Mouse (Mus musculus) forebrain, embryonic 15.5 days (tissue): ENCODE data around the gene Lrrc56. TPM values are rescaled to one million over a fixed set of nuclear protein-coding genes. Genes with fewer than 3 reads are reported as not detected.

Source experiments
- ATAC-seq: fragments of 200-750 bp; cut with Nextera tagmentation; replicated peaks from 2 replicates; pipeline ENCODE4 v1.8.0; 2017; ENCODE audit warnings: mild to moderate bottlenecking, moderate TSS enrichment, moderate library complexity
- H3K27ac ChIP-seq: fragments of 300-500 bp; sonication (generic); replicated peaks from 2 replicates; pipeline ENCODE4 v1.5.1; 2015; ENCODE audit warnings: mild to moderate bottlenecking, inconsistent platforms
- H3K27me3 ChIP-seq: fragments of 300-500 bp; sonication (generic); 2 replicates; pipeline ENCODE4 v1.6.1; 2015; ENCODE audit warnings: inconsistent platforms
- H3K36me3 ChIP-seq: fragments of 300-500 bp; sonication (generic); 2 replicates; pipeline ENCODE4 v1.6.1; 2015; ENCODE audit warnings: mild to moderate bottlenecking, inconsistent platforms
- H3K4me1 ChIP-seq: fragments of 300-500 bp; sonication (generic); 2 replicates; pipeline ENCODE4 v1.6.1; 2015; ENCODE audit warnings: inconsistent platforms
- H3K4me2 ChIP-seq: fragments of 300-500 bp; sonication (generic); replicated peaks from 2 replicates; pipeline ENCODE4 v1.6.1; 2015; ENCODE audit warnings: mild to moderate bottlenecking, inconsistent platforms
- H3K4me3 ChIP-seq: fragments of 300-500 bp; sonication (generic); 2 replicates; pipeline ENCODE4 v1.5.1; 2015; ENCODE audit warnings: mild to moderate bottlenecking, inconsistent platforms
- H3K9ac ChIP-seq: fragments of 300-500 bp; sonication (generic); replicated peaks from 2 replicates; pipeline ENCODE4 v1.6.1; 2015; ENCODE audit warnings: mild to moderate bottlenecking, inconsistent platforms
- H3K9me3 ChIP-seq: fragments of 300-500 bp; sonication (generic); 2 replicates; pipeline ENCODE4 v1.6.1; 2016; ENCODE audit warnings: inconsistent platforms
- WGBS: fragments of 180-500 bp; shearing (Covaris S2); methylation state at CpG from one replicate; pipeline ENCODE4 v1.1.7; 2015; ENCODE audit warnings: mixed read lengths; 5-methylcytosine and 5-hydroxymethylcytosine counted together
- polyA plus RNA-seq: library from polyadenylated mRNA; unstranded; fragments of >200 nt; fragmentation: Nextera tagmentation; extraction: Ambion mirVana; gene quantifications from 2 replicates; pipeline ENCODE4 v1.2.1, GENCODE M21; 2015

Gene Lrrc56
- polyA plus RNA-seq, 1 experiment from 2014 or later, result 12.7 TPM

DNA sequence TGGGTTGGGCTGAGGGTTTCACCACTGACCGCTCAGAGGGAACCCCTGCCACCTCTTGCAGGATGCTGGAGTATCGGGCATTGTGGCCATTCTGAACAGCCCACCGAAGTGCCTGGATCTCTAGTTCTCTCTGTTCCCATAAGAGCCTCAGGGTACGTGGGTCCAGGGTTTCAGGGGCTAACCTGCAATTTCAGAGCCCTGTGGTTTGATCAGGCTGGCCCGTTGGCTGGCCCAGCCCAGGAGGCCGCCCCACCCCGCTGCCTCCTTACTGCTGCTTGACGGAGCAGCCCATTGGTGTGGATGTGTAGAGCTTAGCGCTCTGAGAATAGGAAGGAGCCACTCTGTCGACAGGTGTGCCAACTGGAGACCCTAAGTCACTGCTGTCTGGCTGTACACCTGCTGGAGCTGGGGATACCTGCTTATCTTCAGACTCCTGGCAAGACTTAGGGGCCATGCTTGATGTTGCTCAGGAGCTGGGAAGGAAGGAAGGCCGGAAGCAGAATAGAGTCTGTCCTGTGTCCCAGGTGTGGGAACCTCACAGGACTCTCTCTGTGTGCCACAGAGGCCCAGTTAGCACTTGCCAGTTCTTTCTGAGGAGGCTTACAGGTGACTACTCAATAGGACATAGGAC, 19.8 kb downstream of the Lrrc56 start, which contains the start of gene Lmntd2:
Gene Lmntd2 (minus strand): TSS at position 476 of the 631 bp plus-strand sequence.
- Histone ChIP-seq H3K4me3 (peak within 1 kb of the TSS; percentile 87), H3K4me2 (peak within 1 kb of the TSS; percentile 97), H3K36me3 (no peaks in the 10 kb centered on the region; the same call in 1 of the 2 replicates), H3K9me3 (no peaks in the 10 kb centered on the region), H3K4me1 (peaks cover 19% of the 10 kb centered on the region), H3K27ac (peak within 1 kb of the TSS; percentile 72), H3K9ac (peak within 1 kb of the TSS; percentile 68), H3K27me3 (no peaks in the 10 kb centered on the region)
- ATAC-seq, result no peak
- whole genome bisulfite sequencing, result 96% methylated on average over 11 of the region's 11 CpGs

DNA sequence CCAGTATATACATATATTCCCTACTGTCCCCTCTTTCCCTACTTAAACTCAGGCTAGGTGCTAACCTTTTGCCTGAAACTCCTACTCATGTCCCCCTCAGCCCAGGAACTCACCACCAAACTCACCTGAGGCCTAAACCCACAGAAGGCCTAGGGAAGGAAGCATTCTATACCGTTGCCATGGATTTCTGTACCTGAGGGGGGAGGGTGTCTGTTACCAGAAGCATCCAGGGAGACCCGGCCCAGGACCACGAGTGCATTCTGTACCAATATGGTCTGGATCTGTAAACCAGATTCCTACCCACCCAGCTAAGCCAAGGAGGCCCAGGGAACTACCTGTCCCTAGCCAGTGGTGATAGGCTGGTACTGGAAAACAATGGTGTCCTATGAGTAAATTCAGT, 20.4 kb downstream of the Lrrc56 start:
- Histone ChIP-seq H3K27me3 (no peaks in the 10 kb centered on the region), H3K27ac (no peak overlapping the region; the same call in 1 of the 2 replicates), H3K4me1 (peaks cover 19% of the 10 kb centered on the region), H3K4me3 (no peak overlapping the region), H3K4me2 (no peak overlapping the region), H3K9ac (no peak overlapping the region), H3K36me3 (no peaks in the 10 kb centered on the region; the same call in 1 of the 2 replicates), H3K9me3 (no peaks in the 10 kb centered on the region)
- 66% methylated on average over 3 of the region's 3 CpGs for WGBS
- ATAC-seq, result no peak

DNA sequence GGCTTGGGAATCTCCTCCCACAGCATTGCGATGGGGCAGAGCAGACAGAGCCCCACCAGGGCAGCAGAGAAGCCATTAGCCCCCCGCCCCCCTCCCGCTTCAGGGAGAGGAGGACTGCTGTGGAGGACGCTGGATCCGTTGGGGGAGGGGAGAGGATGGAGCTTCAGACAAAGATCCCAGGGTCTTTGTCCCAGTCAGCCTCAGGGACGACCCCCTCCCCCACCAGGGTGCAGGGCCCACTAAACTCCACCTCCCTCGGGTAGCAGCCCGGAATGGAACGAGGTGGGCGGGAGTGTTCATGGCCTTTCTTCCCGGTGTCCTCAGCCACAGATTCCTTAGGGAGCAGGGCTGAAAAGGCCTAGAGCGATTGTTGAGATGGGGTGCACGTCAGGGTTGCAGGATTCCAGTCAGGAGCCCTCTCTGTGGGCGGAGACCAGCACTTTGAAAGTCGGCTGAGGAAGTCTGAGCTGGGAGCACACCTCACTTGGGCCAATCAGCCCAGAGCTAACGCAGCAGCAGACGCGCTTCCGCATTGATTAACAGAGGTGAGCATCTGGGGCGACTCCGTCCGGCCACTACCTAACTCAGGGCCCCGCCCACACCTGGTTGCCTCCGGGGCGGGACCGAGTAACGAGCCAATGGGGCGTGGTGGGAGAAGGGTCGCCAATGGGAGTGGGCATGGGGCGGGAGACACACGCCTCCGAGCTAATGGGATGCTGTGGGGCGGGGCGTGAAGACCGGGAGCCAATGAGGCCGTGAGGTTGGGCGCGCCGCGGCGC, 21.3 kb downstream of the Lrrc56 start, which contains the start of gene Rassf7:
Gene Rassf7 (plus strand): TSS at position 760 of the 779 bp plus-strand sequence.
- H3K4me2 ChIP-seq, result peak within 1 kb of the TSS; percentile 97
- peak within 1 kb of the TSS; percentile 68 for H3K9ac ChIP-seq
- H3K27me3 ChIP-seq, result no peaks in the 10 kb centered on the region
- ATAC-seq, result peak; percentile 96
- H3K4me1 ChIP-seq, result peaks cover 19% of the 10 kb centered on the region
- WGBS, result under 1% methylated on average over 41 of the region's 41 CpGs
- H3K9me3 ChIP-seq, result no peaks in the 10 kb centered on the region
- H3K4me3 ChIP-seq, result peak within 1 kb of the TSS; percentile 87
- peak within 1 kb of the TSS; percentile 72 for H3K27ac ChIP-seq
- no peaks in the 10 kb centered on the region; the same call in 1 of the 2 replicates for H3K36me3 ChIP-seq

DNA sequence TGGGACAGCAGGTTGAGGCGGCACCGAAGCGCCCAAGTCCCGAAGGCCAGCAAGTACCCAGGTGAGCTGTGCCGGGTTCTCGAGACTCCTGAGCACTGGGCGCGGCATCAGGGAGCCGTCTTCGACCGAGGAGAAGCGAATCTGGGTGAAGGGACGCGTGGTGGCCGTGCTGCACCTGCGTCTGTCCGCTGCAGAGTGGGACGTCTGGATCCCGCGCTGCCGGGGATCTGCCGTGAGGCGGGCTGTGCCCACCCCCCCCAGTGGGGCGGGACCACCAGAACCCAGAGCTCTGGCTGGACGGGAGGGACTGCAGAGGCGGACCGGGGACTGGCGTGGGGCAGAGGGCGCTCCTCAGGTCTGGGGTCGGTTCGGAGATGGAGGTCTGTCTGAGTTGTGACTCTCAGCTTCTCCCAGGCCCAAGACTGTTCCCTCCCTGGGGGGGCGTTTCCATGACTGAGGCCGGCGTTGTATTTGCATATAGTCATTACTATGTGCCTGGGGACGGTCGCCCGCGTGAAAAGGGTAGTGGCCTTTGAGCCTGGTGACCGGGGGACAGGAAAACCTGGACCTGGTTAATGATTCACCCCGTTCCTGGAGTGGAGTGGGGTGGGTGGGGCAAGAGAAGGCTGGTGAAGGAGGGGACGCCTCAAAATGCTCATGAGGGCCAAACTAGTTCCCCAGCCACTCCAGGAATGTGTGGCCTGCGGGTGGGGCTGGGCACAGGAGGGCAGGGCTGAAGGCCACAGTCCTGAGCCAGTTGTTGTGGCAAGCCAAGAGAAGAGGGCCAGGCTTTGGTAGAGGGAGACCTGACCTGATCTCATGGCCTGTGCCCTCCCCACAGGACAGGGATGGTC, 22.1 kb downstream of the Lrrc56 start:
- Histone ChIP-seq H3K4me1 (peaks cover 24% of the 10 kb centered on the region), H3K36me3 (no peaks in the 10 kb centered on the region; the same call in 1 of the 2 replicates), H3K27ac (peak overlapping the region; percentile 72), H3K4me2 (peak overlapping the region; percentile 97), H3K9me3 (no peaks in the 10 kb centered on the region), H3K4me3 (peak overlapping the region; percentile 87), H3K9ac (peak overlapping the region; percentile 68), H3K27me3 (no peaks in the 10 kb centered on the region)
- peak; percentile 69 for ATAC-seq
- under 1% methylated on average over 42 of the region's 42 CpGs for WGBS

DNA sequence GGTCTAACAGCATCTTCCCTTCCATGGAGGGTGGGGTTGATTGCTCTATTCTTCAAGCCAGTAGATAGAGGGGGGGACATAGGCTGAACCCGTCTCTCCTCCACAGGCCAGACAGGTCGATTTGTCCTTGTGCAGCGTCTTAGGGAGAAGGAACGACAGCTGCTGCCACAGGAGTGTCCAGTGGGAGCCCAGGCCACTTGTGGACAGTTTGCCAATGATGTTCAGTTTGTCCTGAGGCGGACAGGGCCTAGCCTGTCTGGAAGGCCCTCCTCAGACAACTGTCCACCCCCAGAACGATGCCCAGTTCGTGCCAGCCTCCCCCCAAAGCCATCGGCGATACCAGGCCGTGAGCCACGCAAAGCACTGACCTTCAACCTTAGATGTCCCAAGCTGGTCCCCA, 22.9 kb downstream of the Lrrc56 start:
- 88% methylated on average over 11 of the region's 11 CpGs for WGBS
- no peak overlapping the region for H3K27ac ChIP-seq
- no peaks in the 10 kb centered on the region for H3K9me3 ChIP-seq
- peak overlapping the region; percentile 97; the same call in 1 of the 2 replicates for H3K4me2 ChIP-seq
- 0 out of 2 replicates have a peak overlapping the region, but pooled peaks have one; percentile 68 for H3K9ac ChIP-seq
- H3K4me1 ChIP-seq, result peaks cover 30% of the 10 kb centered on the region
- H3K4me3 ChIP-seq, result peak overlapping the region; percentile 87; the same call in 1 of the 2 replicates
- ATAC-seq, result no peak
- H3K36me3 ChIP-seq, result no peaks in the 10 kb centered on the region; the same call in 1 of the 2 replicates
- no peaks in the 10 kb centered on the region for H3K27me3 ChIP-seq

DNA sequence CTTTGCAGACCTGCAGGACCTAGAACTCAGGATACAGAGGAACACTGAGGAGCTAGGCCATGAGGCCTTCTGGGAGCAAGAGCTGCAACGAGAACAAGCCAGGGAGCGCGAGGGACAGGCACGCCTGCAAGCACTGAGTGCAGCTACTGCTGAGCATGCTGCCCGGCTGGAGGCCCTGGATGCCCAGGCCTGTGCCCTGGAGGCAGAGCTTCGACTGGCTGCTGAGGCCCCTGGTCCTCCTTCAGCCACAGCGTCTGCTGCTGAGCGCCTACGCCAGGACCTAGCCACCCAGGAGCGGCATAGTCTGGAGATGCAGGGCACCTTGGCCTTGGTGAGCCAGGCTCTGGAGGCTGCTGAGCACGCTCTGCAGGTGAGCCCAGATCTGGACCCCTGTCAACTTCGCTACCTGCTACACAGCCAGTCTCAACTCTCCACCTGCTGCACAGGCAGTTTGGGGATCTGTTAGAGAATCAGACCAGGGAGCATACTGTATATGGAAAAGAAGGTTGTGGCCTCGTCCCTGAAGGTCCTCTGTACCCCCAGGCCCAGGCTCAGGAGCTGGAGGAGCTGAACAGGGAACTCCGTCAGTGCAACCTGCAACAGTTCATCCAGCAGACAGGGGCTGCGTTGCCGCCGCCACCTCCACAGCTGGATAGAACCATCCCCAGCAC, 23.5 kb downstream of the Lrrc56 start:
- 93% methylated on average over 17 of the region's 17 CpGs for WGBS
- Histone ChIP-seq H3K4me1 (peaks cover 35% of the 10 kb centered on the region), H3K27me3 (no peaks in the 10 kb centered on the region), H3K27ac (no peak overlapping the region), H3K4me2 (no peak overlapping the region), H3K9me3 (no peaks in the 10 kb centered on the region), H3K36me3 (no peaks in the 10 kb centered on the region; the same call in 1 of the 2 replicates), H3K9ac (no peak overlapping the region), H3K4me3 (no peak overlapping the region)
- ATAC-seq, result no peak

DNA sequence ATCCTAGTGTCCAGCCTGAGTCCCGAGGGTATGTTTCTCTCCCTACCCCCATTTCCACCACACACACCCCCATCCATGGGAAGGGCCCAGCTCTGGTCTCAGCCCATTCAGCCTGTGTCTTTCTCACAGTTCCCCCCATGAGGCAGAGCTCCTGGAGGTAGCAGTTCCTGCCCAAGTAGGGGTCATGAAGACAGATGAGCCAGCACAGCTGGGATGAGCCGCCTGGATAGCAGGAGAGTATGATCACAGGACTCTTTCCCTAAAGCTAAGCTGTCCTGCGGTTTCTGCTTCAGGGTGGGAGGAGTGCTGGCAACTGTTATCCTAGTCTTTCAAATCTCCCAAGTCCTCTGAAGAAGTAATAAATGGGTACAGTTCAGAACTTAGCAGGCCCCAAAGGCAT, 24.2 kb downstream of the Lrrc56 start:
- no peaks in the 10 kb centered on the region for H3K9me3 ChIP-seq
- H3K4me3 ChIP-seq, result no peak overlapping the region
- ATAC-seq, result no peak
- H3K4me2 ChIP-seq, result no peak overlapping the region
- H3K9ac ChIP-seq, result no peak overlapping the region
- no peaks in the 10 kb centered on the region; the same call in 1 of the 2 replicates for H3K36me3 ChIP-seq
- no peak overlapping the region for H3K27ac ChIP-seq
- 81% methylated on average over 3 of the region's 3 CpGs for WGBS
- H3K27me3 ChIP-seq, result no peaks in the 10 kb centered on the region
- peaks cover 37% of the 10 kb centered on the region for H3K4me1 ChIP-seq

DNA sequence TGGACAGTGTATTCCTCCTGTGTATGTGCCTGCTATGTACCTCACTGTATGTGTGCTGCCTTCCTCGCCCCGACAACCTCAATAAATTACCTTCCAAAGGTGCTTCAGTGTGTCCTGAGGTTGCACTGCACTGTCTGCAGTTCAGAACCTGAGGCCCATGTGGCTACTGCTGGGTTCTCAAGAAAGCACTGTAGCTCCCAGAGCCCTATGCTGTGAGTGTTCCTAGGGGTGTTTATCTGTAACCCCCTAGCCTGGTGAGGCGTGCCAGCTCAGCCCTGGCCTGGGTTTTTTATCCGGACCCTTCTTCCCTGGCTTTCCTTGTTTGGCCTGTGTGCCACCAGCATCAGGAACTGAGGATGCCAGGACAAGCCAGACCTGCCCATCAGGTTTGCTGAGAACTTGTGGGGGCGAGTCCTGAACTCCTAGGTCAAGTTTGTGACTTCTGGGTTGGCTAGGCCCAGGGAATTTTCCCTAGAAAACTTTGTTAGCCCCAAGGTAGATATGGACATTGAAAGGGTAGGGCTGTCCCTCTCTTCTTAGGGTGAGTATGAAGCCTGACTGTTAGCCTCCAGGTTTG, 24.7 kb downstream of the Lrrc56 start:
- Histone ChIP-seq H3K9ac (no peak overlapping the region), H3K9me3 (no peaks in the 10 kb centered on the region), H3K4me3 (no peak overlapping the region), H3K36me3 (no peaks in the 10 kb centered on the region; the same call in 1 of the 2 replicates), H3K4me1 (peaks cover 37% of the 10 kb centered on the region), H3K4me2 (no peak overlapping the region), H3K27ac (no peak overlapping the region), H3K27me3 (no peaks in the 10 kb centered on the region)
- no peak for ATAC-seq
- 90% methylated on average over 5 of the region's 5 CpGs for WGBS

DNA sequence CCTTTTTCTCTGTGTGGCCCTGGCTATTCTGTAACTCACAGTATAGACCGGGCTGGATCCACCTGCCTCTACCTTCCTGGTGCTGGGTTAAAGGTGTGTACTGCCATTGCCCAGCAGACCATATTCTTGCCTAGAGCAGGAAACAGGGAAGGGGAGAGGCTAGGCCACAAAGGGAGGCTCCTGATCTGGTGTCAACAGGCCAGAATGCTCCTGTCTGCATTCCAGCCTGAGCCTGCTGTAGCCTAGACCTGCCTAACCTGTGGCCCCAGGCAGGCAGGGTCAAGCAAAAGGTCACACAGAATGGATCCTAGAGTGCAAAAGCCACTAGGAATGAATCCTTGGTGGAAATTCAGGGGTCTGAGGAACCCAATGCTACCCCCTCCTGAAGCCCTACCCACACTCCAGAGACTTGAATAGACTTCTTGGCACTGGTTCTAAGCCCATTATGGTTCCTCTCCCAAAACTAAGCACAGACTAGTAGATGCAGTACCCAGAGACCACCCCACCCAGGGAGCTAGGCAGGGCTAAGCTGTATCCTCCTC, 25.7 kb downstream of the Lrrc56 start:
- no peak for ATAC-seq
- 100% methylated on average over 1 of the region's 1 CpGs for WGBS
- H3K4me1 ChIP-seq, result peaks cover 37% of the 10 kb centered on the region
- no peaks in the 10 kb centered on the region for H3K27me3 ChIP-seq
- no peaks in the 10 kb centered on the region for H3K9me3 ChIP-seq
- H3K27ac ChIP-seq, result no peak overlapping the region
- H3K4me3 ChIP-seq, result no peak overlapping the region
- no peaks in the 10 kb centered on the region; the same call in 1 of the 2 replicates for H3K36me3 ChIP-seq
- no peak overlapping the region for H3K4me2 ChIP-seq
- no peak overlapping the region for H3K9ac ChIP-seq

DNA sequence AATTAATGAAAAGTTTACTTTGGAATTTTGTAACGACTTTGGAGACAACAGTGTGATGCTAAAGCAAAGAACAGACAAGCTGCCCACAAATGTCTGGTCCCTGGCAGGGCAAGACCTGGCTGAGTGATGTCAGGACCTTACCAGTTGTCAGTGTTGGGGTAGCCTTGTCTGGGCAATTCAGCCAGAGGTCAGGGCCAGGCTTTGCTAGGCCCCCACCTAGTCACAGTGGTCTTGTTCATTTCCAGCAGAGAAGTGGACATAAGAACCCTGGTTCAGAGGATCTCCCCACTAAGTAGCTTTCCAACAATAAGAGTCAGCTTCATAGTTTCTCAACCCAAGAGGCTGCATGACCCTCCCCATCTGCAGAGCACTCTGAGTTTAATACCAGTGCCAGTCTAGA, 26.4 kb downstream of the Lrrc56 start:
- no peak for ATAC-seq
- no peaks in the 10 kb centered on the region for H3K9me3 ChIP-seq
- H3K9ac ChIP-seq, result no peak overlapping the region
- H3K27ac ChIP-seq, result no peak overlapping the region
- H3K4me1 ChIP-seq, result peaks cover 30% of the 10 kb centered on the region
- WGBS, result 77% methylated on average over 1 of the region's 1 CpGs
- H3K36me3 ChIP-seq, result no peaks in the 10 kb centered on the region; the same call in 1 of the 2 replicates
- H3K4me2 ChIP-seq, result no peak overlapping the region
- no peak overlapping the region for H3K4me3 ChIP-seq
- no peaks in the 10 kb centered on the region for H3K27me3 ChIP-seq
